32 mouse cellular contexts compared by ENCODE assay signal in genomic region chr2:181683381-181683780, GRCm38 (mm10). TPM values are rescaled to one million over a fixed set of nuclear protein-coding genes. Genes with fewer than 3 reads are reported as not detected.
DNase-seq lines count a peak whose midpoint lies in the region; ATAC-seq and TF ChIP-seq lines count a peak whose summit lies in the region.
"Had no signal": no experiment of that assay in that cellular context is flagged by ENCODE, and none has a peak within 500 bp of the region (broad histone marks: within the 10 kb centered on the region; RNA-seq: fewer than 3 reads in every experiment).

No protein-coding gene starts in this region.

- H3K4me2 ChIP-seq in forebrain, embryonic 11.5 days (ENCODE audit: low read depth, low read length, severe bottlenecking), result no peak overlapping the region
- no peak overlapping the region for H3K4me2 ChIP-seq in forebrain, embryonic 16.5 days (ENCODE audit: low read length)
- no peak overlapping the region for H3K4me2 ChIP-seq in midbrain, postnatal 0 days (ENCODE audit: low read depth, low read length, poor library complexity, severe bottlenecking)
- no peak overlapping the region for H3K4me2 ChIP-seq in midbrain, embryonic 15.5 days
- H3K4me2 ChIP-seq: hindbrain, embryonic 12.5 days had no signal

- H3K27me3 ChIP-seq in forebrain, embryonic 11.5 days (ENCODE audit: control insufficient read depth, insufficient read depth, low read length), result no peaks in the 10 kb centered on the region
- no peaks in the 10 kb centered on the region for H3K27me3 ChIP-seq in forebrain, embryonic 16.5 days (replicated peaks; ENCODE audit: control insufficient read depth, insufficient read depth, low read length)
- no peaks in the 10 kb centered on the region for H3K27me3 ChIP-seq in midbrain, postnatal 0 days (ENCODE audit: insufficient read depth, low read length)
- no peaks in the 10 kb centered on the region for H3K27me3 ChIP-seq in midbrain, embryonic 15.5 days (replicated peaks)
- H3K27me3 ChIP-seq: hindbrain, embryonic 12.5 days had no signal

- H3K36me3 ChIP-seq in forebrain, embryonic 11.5 days (ENCODE audit: control insufficient read depth, insufficient read depth, low read length), result no peaks in the 10 kb centered on the region; the same call in 1 of the 2 replicates
- H3K36me3 ChIP-seq in forebrain, embryonic 16.5 days (ENCODE audit: control insufficient read depth, insufficient read depth), result peaks cover 7% of the 10 kb centered on the region
- peaks cover 17% of the 10 kb centered on the region for H3K36me3 ChIP-seq in midbrain, postnatal 0 days (ENCODE audit: insufficient read depth, low read length)
- H3K36me3 ChIP-seq in midbrain, embryonic 15.5 days (replicated peaks), result peaks cover 16% of the 10 kb centered on the region; the same call in 1 of the 2 replicates

- no peak overlapping the region for H3K9ac ChIP-seq in forebrain, embryonic 11.5 days (ENCODE audit: low read length)
- H3K9ac ChIP-seq in forebrain, embryonic 16.5 days (replicated peaks; ENCODE audit: low read depth, low read length), result no peak overlapping the region
- no peak overlapping the region for H3K9ac ChIP-seq in midbrain, postnatal 0 days (replicated peaks; ENCODE audit: low read length, poor library complexity, severe bottlenecking)
- H3K9ac ChIP-seq in midbrain, embryonic 15.5 days, result no peak overlapping the region
- H3K9ac ChIP-seq: hindbrain, embryonic 12.5 days had no signal

- peak; percentile 11; the same call in 1 of the 2 replicates for TF ChIP-seq CTCF in layer of hippocampus, adult 2 months (conservative IDR thresholded peaks at IDR 0.05)
- TF ChIP-seq CTCF in midbrain, postnatal 0 days (IDR thresholded peaks at IDR 0.05), result peak; percentile 27

- no peak for ATAC-seq in forebrain, embryonic 11.5 days (replicated peaks; ENCODE audit: low FRiP score)
- ATAC-seq in forebrain, embryonic 16.5 days, result no peak
- ATAC-seq in midbrain, postnatal 0 days (ENCODE audit: low FRiP score), result no peak
- no peak for ATAC-seq in midbrain, embryonic 15.5 days (replicated peaks)
- ATAC-seq: activated CD4-positive, CD25-positive, alpha-beta regulatory T cell, adult 4 months; forebrain, embryonic 14.5 days; hindbrain, embryonic 16.5 days; inflammation-experienced regulatory T-cells, adult 6 months had no signal

- H3K4me3 ChIP-seq in forebrain, embryonic 11.5 days (ENCODE audit: low read depth, low read length), result no peak overlapping the region
- no peak overlapping the region for H3K4me3 ChIP-seq in forebrain, embryonic 16.5 days (replicated peaks; ENCODE audit: low read length)
- no peak overlapping the region for H3K4me3 ChIP-seq in layer of hippocampus, adult 2 months
- H3K4me3 ChIP-seq in midbrain, postnatal 0 days (ENCODE audit: low read depth, low read length), result no peak overlapping the region
- H3K4me3 ChIP-seq in midbrain, embryonic 15.5 days, result no peak overlapping the region
- H3K4me3 ChIP-seq: forebrain, embryonic 10.5 days; heart, adult 2 months; heart, embryonic 10.5 days; hindbrain, embryonic 12.5 days had no signal

- H3K27ac ChIP-seq in forebrain, embryonic 11.5 days (ENCODE audit: low read depth, low read length), result no peak overlapping the region
- no peak overlapping the region for H3K27ac ChIP-seq in forebrain, embryonic 16.5 days (ENCODE audit: low read length)
- H3K27ac ChIP-seq in layer of hippocampus, adult 2 months, result no peak overlapping the region
- H3K27ac ChIP-seq in midbrain, postnatal 0 days (ENCODE audit: low read depth, low read length), result no peak overlapping the region
- no peak overlapping the region for H3K27ac ChIP-seq in midbrain, embryonic 15.5 days
- H3K27ac ChIP-seq: forebrain, embryonic 10.5 days; heart, adult 2 months; heart, embryonic 10.5 days; hindbrain, embryonic 12.5 days had no signal

- no peaks in the 10 kb centered on the region for H3K9me3 ChIP-seq in forebrain, embryonic 11.5 days (ENCODE audit: control insufficient read depth, low read length)
- H3K9me3 ChIP-seq in forebrain, embryonic 16.5 days (ENCODE audit: control insufficient read depth, low read length), result no peaks in the 10 kb centered on the region
- no peaks in the 10 kb centered on the region for H3K9me3 ChIP-seq in midbrain, postnatal 0 days (ENCODE audit: low read length)
- no peaks in the 10 kb centered on the region for H3K9me3 ChIP-seq in midbrain, embryonic 15.5 days
- H3K9me3 ChIP-seq: forebrain, embryonic 10.5 days; heart, embryonic 10.5 days; hindbrain, embryonic 12.5 days had no signal

- 69% methylated on average over 4 of the region's 4 CpGs for WGBS in forebrain, embryonic 11.5 days
- WGBS in forebrain, embryonic 16.5 days, result 72% methylated on average over 4 of the region's 4 CpGs
- 63% methylated on average over 4 of the region's 4 CpGs for WGBS in midbrain, postnatal 0 days
- 69% methylated on average over 4 of the region's 4 CpGs for WGBS in midbrain, embryonic 15.5 days

- H3K4me1 ChIP-seq in forebrain, embryonic 11.5 days (replicated peaks; ENCODE audit: control insufficient read depth, insufficient read depth, low read length), result peaks cover 9% of the 10 kb centered on the region; the same call in 1 of the 2 replicates
- peaks cover 17% of the 10 kb centered on the region for H3K4me1 ChIP-seq in forebrain, embryonic 16.5 days (replicated peaks; ENCODE audit: control insufficient read depth, insufficient read depth, low read length)
- peaks cover 7% of the 10 kb centered on the region; the same call in 1 of the 2 replicates for H3K4me1 ChIP-seq in midbrain, postnatal 0 days (ENCODE audit: insufficient read depth, low read length)
- H3K4me1 ChIP-seq in midbrain, embryonic 15.5 days, result peaks cover 17% of the 10 kb centered on the region

- peak; percentile 46 for DNase-seq in forebrain, embryonic 11.5 days (ENCODE audit: low spot score)
- DNase-seq in layer of hippocampus, adult 2 months (ENCODE audit: low spot score in 2 of 2), result peak in 1 of 2 experiments; percentile 7
- DNase-seq in layer of hippocampus, adult 11-12 months (ENCODE audit: low spot score), result no peak
- no peak for DNase-seq in midbrain, postnatal 0 days (ENCODE audit: low spot score)
- peak; percentile 18 for DNase-seq in 3T3-L1 (ENCODE audit: low read depth, low spot score)
- DNase-seq in left cerebral cortex, adult 18-20 months (ENCODE audit: low spot score in 2 of 2), result no peak
- DNase-seq: adrenal gland, adult 8-10 months; adrenal gland, postnatal 36 days; cerebellum, adult 11 months; cerebellum, adult 2 months; cerebellum, adult 9-11 months; cerebellum, postnatal 25 days; gastrocnemius, postnatal 25 days had no signal

RNA-seq across cellular contexts. Expression of gene Tcea2, which starts 3.3 kb away (rescaled TPM):
- 21.1 and 22.6 TPM in 2 replicates for polyA plus RNA-seq in forebrain, embryonic 11.5 days (2014; fragmentation: Nextera tagmentation; extraction: Ambion mirVana)
- polyA plus RNA-seq in forebrain, embryonic 16.5 days (2015; fragmentation: Nextera tagmentation; extraction: Ambion mirVana), result 58.3 and 60.5 TPM in 2 replicates
- 10 to 100 TPM; 54.7 to 60.0 TPM for total RNA-seq in layer of hippocampus, adult 2 months (2021)
- 50.8 and 54.4 TPM in 2 replicates for total RNA-seq in midbrain, postnatal 0 days (2014; rRNA removed)
- 61.9 and 68.2 TPM in 2 replicates for polyA plus RNA-seq in midbrain, postnatal 0 days (2015; fragmentation: Nextera tagmentation; extraction: Ambion mirVana)
- polyA plus RNA-seq in midbrain, embryonic 15.5 days (2015; fragmentation: Nextera tagmentation; extraction: Ambion mirVana), result 52.2 and 54.5 TPM in 2 replicates
- 10 to 100 TPM; 58.3 to 59.3 TPM for total RNA-seq in left cerebral cortex, adult 18-20 months (2021)

RNA-seq across cellular contexts. Expression of gene Rgs19, which starts 10.4 kb away (rescaled TPM):
- 64.7 and 74.8 TPM in 2 replicates for polyA plus RNA-seq in forebrain, embryonic 11.5 days (2014; fragmentation: Nextera tagmentation; extraction: Ambion mirVana)
- 61.2 and 63.3 TPM in 2 replicates for polyA plus RNA-seq in forebrain, embryonic 16.5 days (2015; fragmentation: Nextera tagmentation; extraction: Ambion mirVana)
- 10 to 100 TPM; 41.8 to 43.4 TPM for total RNA-seq in layer of hippocampus, adult 2 months (2021)
- total RNA-seq in midbrain, postnatal 0 days (2014; rRNA removed), result 51.2 and 65.2 TPM in 2 replicates
- 63.6 and 69.4 TPM in 2 replicates for polyA plus RNA-seq in midbrain, postnatal 0 days (2015; fragmentation: Nextera tagmentation; extraction: Ambion mirVana)
- 65.4 and 67.3 TPM in 2 replicates for polyA plus RNA-seq in midbrain, embryonic 15.5 days (2015; fragmentation: Nextera tagmentation; extraction: Ambion mirVana)
- 10 to 100 TPM; 29.3 to 30.7 TPM for total RNA-seq in left cerebral cortex, adult 18-20 months (2021)

RNA-seq across cellular contexts. Expression of gene Sox18, which starts 11.9 kb away (rescaled TPM):
- polyA plus RNA-seq in forebrain, embryonic 11.5 days (2014; fragmentation: Nextera tagmentation; extraction: Ambion mirVana), result 15.8 and 18.8 TPM in 2 replicates
- polyA plus RNA-seq in forebrain, embryonic 16.5 days (2015; fragmentation: Nextera tagmentation; extraction: Ambion mirVana), result 13.8 and 15.3 TPM in 2 replicates
- total RNA-seq in layer of hippocampus, adult 2 months (2021), result 10 to 100 TPM; 11.6 to 14.1 TPM
- total RNA-seq in midbrain, postnatal 0 days (2014; rRNA removed), result 8.3 and 15.4 TPM in 2 replicates
- polyA plus RNA-seq in midbrain, postnatal 0 days (2015; fragmentation: Nextera tagmentation; extraction: Ambion mirVana), result 9.2 and 11.2 TPM in 2 replicates
- polyA plus RNA-seq in midbrain, embryonic 15.5 days (2015; fragmentation: Nextera tagmentation; extraction: Ambion mirVana), result 18.3 and 19.7 TPM in 2 replicates
- total RNA-seq in left cerebral cortex, adult 18-20 months (2021), result 10 to 100 TPM; 14.2 to 14.3 TPM
- total RNA-seq: common myeloid progenitor, adult 5-6 weeks; hematopoietic stem cell, adult 5-6 weeks had no signal
- polyA plus RNA-seq: activated CD4-positive, CD25-positive, alpha-beta regulatory T cell, adult 4 months; inflammation-experienced regulatory T-cells, adult 6 months had no signal

RNA-seq across cellular contexts. Expression of gene Lkaaear1, which starts 14.9 kb away (rescaled TPM):
- not detected in 2 replicates for polyA plus RNA-seq in forebrain, embryonic 11.5 days (2014; fragmentation: Nextera tagmentation; extraction: Ambion mirVana)
- polyA plus RNA-seq in forebrain, embryonic 16.5 days (2015; fragmentation: Nextera tagmentation; extraction: Ambion mirVana), result not detected in 2 replicates
- not detected for total RNA-seq in layer of hippocampus, adult 2 months (2021)
- total RNA-seq in midbrain, postnatal 0 days (2014; rRNA removed), result not detected in 2 replicates
- not detected in 2 replicates for polyA plus RNA-seq in midbrain, postnatal 0 days (2015; fragmentation: Nextera tagmentation; extraction: Ambion mirVana)
- not detected in 2 replicates for polyA plus RNA-seq in midbrain, embryonic 15.5 days (2015; fragmentation: Nextera tagmentation; extraction: Ambion mirVana)
- not detected for total RNA-seq in left cerebral cortex, adult 18-20 months (2021)
- total RNA-seq: adrenal gland, adult 8-10 months; adrenal gland, postnatal 36 days; common myeloid progenitor, adult 5-6 weeks; ES-E14; gastrocnemius, adult 8-10 months; gastrocnemius, postnatal 25 days; heart, adult 2 months; heart, postnatal 25 days; hematopoietic stem cell, adult 5-6 weeks had no signal
- polyA plus RNA-seq: activated CD4-positive, CD25-positive, alpha-beta regulatory T cell, adult 4 months; cerebellum, adult 2 months; embryonic facial prominence, embryonic 14.5 days; forebrain, embryonic 10.5 days; forebrain, embryonic 14.5 days; heart, embryonic 10.5 days; heart, embryonic 14.5 days; heart, postnatal 0 days; hindbrain, embryonic 12.5 days; hindbrain, embryonic 16.5 days; inflammation-experienced regulatory T-cells, adult 6 months had no signal

RNA-seq across cellular contexts. Expression of gene Gm29797, which starts 26.5 kb away (rescaled TPM):
- polyA plus RNA-seq in forebrain, embryonic 11.5 days (2014; fragmentation: Nextera tagmentation; extraction: Ambion mirVana), result not detected in 2 replicates
- polyA plus RNA-seq in forebrain, embryonic 16.5 days (2015; fragmentation: Nextera tagmentation; extraction: Ambion mirVana), result 0.49 TPM in 1 of 2 replicates, not detected in the other
- 1 to 10 TPM in 1 of 2 experiments, under 1 TPM in 1; 0.83 to 1.4 TPM for total RNA-seq in layer of hippocampus, adult 2 months (2021)
- total RNA-seq in midbrain, postnatal 0 days (2014; rRNA removed), result not detected in 2 replicates
- not detected in 2 replicates for polyA plus RNA-seq in midbrain, postnatal 0 days (2015; fragmentation: Nextera tagmentation; extraction: Ambion mirVana)
- polyA plus RNA-seq in midbrain, embryonic 15.5 days (2015; fragmentation: Nextera tagmentation; extraction: Ambion mirVana), result not detected in 2 replicates
- under 1 TPM; 0.67 to 0.80 TPM for total RNA-seq in left cerebral cortex, adult 18-20 months (2021)
- total RNA-seq: common myeloid progenitor, adult 5-6 weeks; gastrocnemius, adult 8-10 months; gastrocnemius, postnatal 25 days; heart, adult 2 months; heart, postnatal 25 days; hematopoietic stem cell, adult 5-6 weeks had no signal
- polyA plus RNA-seq: activated CD4-positive, CD25-positive, alpha-beta regulatory T cell, adult 4 months; forebrain, embryonic 14.5 days; gonadal fat pad, adult 2 months; heart, embryonic 14.5 days; heart, postnatal 0 days; hindbrain, embryonic 16.5 days; inflammation-experienced regulatory T-cells, adult 6 months had no signal

Comparison
In these comparisons a context has a peak if more than half of its experiments do, and no peak if none do; other contexts are left out.
1. DNase-seq: peak in forebrain, embryonic 11.5 days (single experiment) and 3T3-L1 (single experiment); none in layer of hippocampus, adult 11-12 months (single experiment), midbrain, postnatal 0 days (single experiment) and left cerebral cortex, adult 18-20 months (0 of 2).